Mouse (Mus musculus) bone marrow macrophage, adult 2 months (primary cell): ENCODE measurements at regions not wholly inside any gene's neighbourhood (a gene's known extent, or its start where the extent isn't known, plus 50 kb on each side); places are given as distances from the start of the nearest gene placed in this dataset.

Source experiments
- CTCF ChIP-seq: IDR thresholded peaks from 2 replicates; pipeline ENCODE4 v1.5.1; 2012; ENCODE audit warnings: low read depth, mild to moderate bottlenecking, low read length, moderate library complexity
- POLR2A ChIP-seq: IDR thresholded peaks from 2 replicates; pipeline ENCODE4 v1.6.1; 2012; ENCODE audit warnings: mild to moderate bottlenecking, low read depth, low read length, borderline replicate concordance

GRCm38 (mm10) chr5:75736318-75736717, 161.6 kb downstream of the Kit start:
- TF ChIP-seq POLR2A (no peak), CTCF (no peak)
